Mouse (Mus musculus) hindbrain, embryonic 12.5 days (tissue): ENCODE data around the gene Trpv5. TPM values are rescaled to one million over a fixed set of nuclear protein-coding genes. Genes with fewer than 3 reads are reported as not detected.

Experiments used
- ATAC-seq: fragments of 200-750 bp; cut with Nextera tagmentation; 2 replicates; pipeline ENCODE4 v1.8.0; 2017; ENCODE audit warnings: moderate TSS enrichment; ENCODE audit not compliant: low FRiP score
- H3K27ac ChIP-seq: fragments of 300-500 bp; sonication (generic); 2 replicates; pipeline ENCODE4 v1.5.1; 2016; ENCODE audit warnings: mild to moderate bottlenecking
- H3K27me3 ChIP-seq: fragments of 300-500 bp; sonication (generic); 2 replicates; pipeline ENCODE4 v1.6.1; 2016; ENCODE audit warnings: mild to moderate bottlenecking
- H3K36me3 ChIP-seq: fragments of 300-500 bp; sonication (generic); 2 replicates; pipeline ENCODE4 v1.6.1; 2016; ENCODE audit warnings: mild to moderate bottlenecking
- H3K4me1 ChIP-seq: fragments of 300-500 bp; sonication (generic); 2 replicates; pipeline ENCODE4 v1.6.1; 2016
- H3K4me2 ChIP-seq: fragments of 300-500 bp; sonication (generic); replicated peaks from 2 replicates; pipeline ENCODE4 v1.6.1; 2016; ENCODE audit warnings: mild to moderate bottlenecking
- H3K4me3 ChIP-seq: fragments of 300-500 bp; sonication (generic); 2 replicates; pipeline ENCODE4 v1.5.1; 2016; ENCODE audit warnings: mild to moderate bottlenecking
- H3K9ac ChIP-seq: fragments of 300-500 bp; sonication (generic); 2 replicates; pipeline ENCODE4 v1.6.1; 2016; ENCODE audit warnings: mild to moderate bottlenecking, moderate library complexity
- H3K9me3 ChIP-seq: fragments of 300-500 bp; sonication (generic); replicated peaks from 2 replicates; pipeline ENCODE4 v1.6.1; 2016; ENCODE audit warnings: mild to moderate bottlenecking
- WGBS: fragments of 180-500 bp; shearing (Covaris S2); methylation state at CpG from one replicate; pipeline ENCODE4 v1.1.7; 2016; 5-methylcytosine and 5-hydroxymethylcytosine counted together
- polyA plus RNA-seq: library from polyadenylated mRNA; unstranded; fragments of >200 nt; fragmentation: Nextera tagmentation; extraction: Ambion mirVana; gene quantifications from 2 replicates; pipeline ENCODE4 v1.2.1, GENCODE M21; 2016

Gene Trpv5
- polyA plus RNA-seq = not detected in 2 replicates

- H3K4me1 ChIP-seq = no peaks in the 10 kb centered on the region
- no peak within 1 kb of the TSS for H3K9ac ChIP-seq
- no peak within 1 kb of the TSS for H3K27ac ChIP-seq
- no peaks in the 10 kb centered on the region for H3K9me3 ChIP-seq
- 93% methylated on average over 1 of the region's 1 CpGs for WGBS
- no peaks in the 10 kb centered on the region for H3K27me3 ChIP-seq
- H3K4me2 ChIP-seq = no peak within 1 kb of the TSS
- H3K36me3 ChIP-seq = no peaks in the 10 kb centered on the region
- H3K4me3 ChIP-seq = no peak within 1 kb of the TSS
- no peak for ATAC-seq
Observed at GRCm38 (mm10) chr6:41680669-41681068, at the start of gene Trpv5. TSS of gene Trpv5 (minus strand) at chr6:41680769.

GRCm38 (mm10) chr6:41727989-41728609, 47.5 kb upstream of the Trpv5 start:
- Histone ChIP-seq H3K9ac (no peak overlapping the region), H3K9me3 (no peaks in the 10 kb centered on the region), H3K4me2 (no peak overlapping the region), H3K27me3 (no peaks in the 10 kb centered on the region), H3K4me1 (no peaks in the 10 kb centered on the region), H3K4me3 (no peak overlapping the region), H3K36me3 (no peaks in the 10 kb centered on the region), H3K27ac (no peak overlapping the region)
- 100% methylated on average over 1 of the region's 1 CpGs for WGBS
- no peak for ATAC-seq

- 86% methylated on average over 2 of the region's 2 CpGs for WGBS
- Histone ChIP-seq H3K9ac (no peak overlapping the region), H3K27ac (no peak overlapping the region), H3K4me1 (no peaks in the 10 kb centered on the region), H3K27me3 (no peaks in the 10 kb centered on the region), H3K36me3 (no peaks in the 10 kb centered on the region), H3K4me3 (no peak overlapping the region), H3K4me2 (no peak overlapping the region), H3K9me3 (no peaks in the 10 kb centered on the region)
- ATAC-seq = no peak
Observed at GRCm38 (mm10) chr6:41721430-41721829, 40.9 kb upstream of the Trpv5 start.

- Histone ChIP-seq H3K9me3 (no peaks in the 10 kb centered on the region), H3K27ac (no peak overlapping the region), H3K36me3 (no peaks in the 10 kb centered on the region), H3K27me3 (no peaks in the 10 kb centered on the region), H3K9ac (no peak overlapping the region), H3K4me1 (no peaks in the 10 kb centered on the region), H3K4me2 (no peak overlapping the region), H3K4me3 (no peak overlapping the region)
- WGBS = 79% methylated on average over 1 of the region's 1 CpGs
- ATAC-seq = no peak
Observed at GRCm38 (mm10) chr6:41710281-41710680, 29.7 kb upstream of the Trpv5 start.

- Histone ChIP-seq H3K9ac (no peak overlapping the region), H3K9me3 (no peaks in the 10 kb centered on the region), H3K36me3 (no peaks in the 10 kb centered on the region), H3K27me3 (no peaks in the 10 kb centered on the region), H3K27ac (no peak overlapping the region), H3K4me3 (no peak overlapping the region), H3K4me2 (no peak overlapping the region), H3K4me1 (no peaks in the 10 kb centered on the region)
- WGBS = 89% methylated on average over 7 of the region's 7 CpGs
- no peak for ATAC-seq
Observed at GRCm38 (mm10) chr6:41706275-41706674, 25.7 kb upstream of the Trpv5 start.

GRCm38 (mm10) chr6:41704123-41704522, 23.6 kb upstream of the Trpv5 start, which contains the start of gene Kel:
TSS of gene Kel (minus strand) at chr6:41704339.
- Histone ChIP-seq H3K9me3 (no peaks in the 10 kb centered on the region), H3K4me2 (no peak within 1 kb of the TSS), H3K36me3 (no peaks in the 10 kb centered on the region), H3K9ac (no peak within 1 kb of the TSS), H3K27ac (no peak within 1 kb of the TSS), H3K4me3 (no peak within 1 kb of the TSS), H3K4me1 (no peaks in the 10 kb centered on the region), H3K27me3 (no peaks in the 10 kb centered on the region)
- ATAC-seq = no peak
- 58% methylated on average over 1 of the region's 1 CpGs for WGBS

- H3K9ac ChIP-seq = no peak overlapping the region
- no peaks in the 10 kb centered on the region for H3K4me1 ChIP-seq
- H3K4me3 ChIP-seq = no peak overlapping the region
- H3K27me3 ChIP-seq = no peaks in the 10 kb centered on the region
- ATAC-seq = no peak
- H3K36me3 ChIP-seq = no peaks in the 10 kb centered on the region
- no peaks in the 10 kb centered on the region for H3K9me3 ChIP-seq
- H3K4me2 ChIP-seq = no peak overlapping the region
- no peak overlapping the region for H3K27ac ChIP-seq
- WGBS = 76% methylated on average over 2 of the region's 2 CpGs
Observed at GRCm38 (mm10) chr6:41702928-41703327, 22.4 kb upstream of the Trpv5 start.

- Histone ChIP-seq H3K9me3 (no peaks in the 10 kb centered on the region), H3K4me3 (no peak overlapping the region), H3K9ac (no peak overlapping the region), H3K27ac (no peak overlapping the region), H3K27me3 (no peaks in the 10 kb centered on the region), H3K4me1 (no peaks in the 10 kb centered on the region), H3K4me2 (no peak overlapping the region), H3K36me3 (no peaks in the 10 kb centered on the region)
- no peak for ATAC-seq
- WGBS = 73% methylated on average over 1 of the region's 1 CpGs
Observed at GRCm38 (mm10) chr6:41701245-41701644, 20.7 kb upstream of the Trpv5 start.

- Histone ChIP-seq H3K27ac (no peak overlapping the region), H3K4me2 (no peak overlapping the region), H3K4me1 (no peaks in the 10 kb centered on the region), H3K36me3 (no peaks in the 10 kb centered on the region), H3K27me3 (no peaks in the 10 kb centered on the region), H3K9me3 (no peaks in the 10 kb centered on the region), H3K9ac (no peak overlapping the region), H3K4me3 (no peak overlapping the region)
- no peak for ATAC-seq
- 82% methylated on average over 1 of the region's 1 CpGs for WGBS
Observed at GRCm38 (mm10) chr6:41694407-41694806, 13.8 kb upstream of the Trpv5 start.

- ATAC-seq = no peak
- no peak overlapping the region for H3K27ac ChIP-seq
Observed at GRCm38 (mm10) chr6:41692200-41692599, 11.6 kb upstream of the Trpv5 start.

GRCm38 (mm10) chr6:41685596-41685995, 5.0 kb upstream of the Trpv5 start:
- Histone ChIP-seq H3K27me3 (no peaks in the 10 kb centered on the region), H3K4me1 (no peaks in the 10 kb centered on the region), H3K27ac (no peak overlapping the region), H3K9ac (no peak overlapping the region), H3K4me3 (no peak overlapping the region), H3K4me2 (no peak overlapping the region), H3K36me3 (no peaks in the 10 kb centered on the region), H3K9me3 (no peaks in the 10 kb centered on the region)
- 89% methylated on average over 3 of the region's 3 CpGs for WGBS
- ATAC-seq = no peak

More at GRCm38 (mm10) chr6:41692200-41692599, 11.6 kb upstream of the Trpv5 start:
- Histone ChIP-seq H3K27me3 (no peaks in the 10 kb centered on the region), H3K9ac (no peak overlapping the region), H3K4me2 (no peak overlapping the region), H3K36me3 (no peaks in the 10 kb centered on the region), H3K4me1 (no peaks in the 10 kb centered on the region), H3K4me3 (no peak overlapping the region), H3K9me3 (no peaks in the 10 kb centered on the region)

GRCm38 (mm10) chr6:41684911-41685310, 4.3 kb upstream of the Trpv5 start:
- WGBS = 90% methylated on average over 5 of the region's 5 CpGs
- H3K36me3 ChIP-seq = no peaks in the 10 kb centered on the region
- no peaks in the 10 kb centered on the region for H3K9me3 ChIP-seq
- H3K4me1 ChIP-seq = no peaks in the 10 kb centered on the region
- no peak overlapping the region for H3K4me2 ChIP-seq
- H3K27ac ChIP-seq = no peak overlapping the region
- ATAC-seq = no peak
- no peaks in the 10 kb centered on the region for H3K27me3 ChIP-seq
- no peak overlapping the region for H3K9ac ChIP-seq
- no peak overlapping the region for H3K4me3 ChIP-seq

GRCm38 (mm10) chr6:41684131-41684530, 3.6 kb upstream of the Trpv5 start, which contains the start of gene Llcfc1:
TSS of gene Llcfc1 (plus strand) at chr6:41684431.
- no peaks in the 10 kb centered on the region for H3K36me3 ChIP-seq
- H3K4me1 ChIP-seq = no peaks in the 10 kb centered on the region
- ATAC-seq = no peak
- no peak within 1 kb of the TSS for H3K27ac ChIP-seq
- no peak within 1 kb of the TSS for H3K4me3 ChIP-seq
- H3K9ac ChIP-seq = no peak within 1 kb of the TSS
- WGBS = 96% methylated on average over 2 of the region's 2 CpGs
- H3K27me3 ChIP-seq = no peaks in the 10 kb centered on the region
- no peak within 1 kb of the TSS for H3K4me2 ChIP-seq
- H3K9me3 ChIP-seq = no peaks in the 10 kb centered on the region
